Mouse (Mus musculus) limb, embryonic 12.5 days (tissue): ENCODE measurements around the gene Nrxn2. TPM values are rescaled to one million over a fixed set of nuclear protein-coding genes. Genes with fewer than 3 reads are reported as not detected.
A peak's percentile ranks its signal among the peaks of the same experiment; 100 is the strongest.

Source experiments
- ATAC-seq: fragments of 200-750 bp; cut with Nextera tagmentation; 2 replicates; pipeline ENCODE4 v1.8.0; 2017; ENCODE audit warnings: low read depth, moderate TSS enrichment; ENCODE audit not compliant: insufficient number of reproducible peaks, insufficient read depth, low FRiP score, low TSS enrichment
- H3K27ac ChIP-seq: fragments of 300-500 bp; sonication (generic); 2 replicates; pipeline ENCODE4 v1.5.1; 2016; ENCODE audit warnings: mild to moderate bottlenecking, moderate library complexity
- H3K27me3 ChIP-seq: fragments of 300-500 bp; sonication (generic); 2 replicates; pipeline ENCODE4 v1.6.1; 2016; ENCODE audit warnings: mild to moderate bottlenecking, moderate library complexity
- H3K36me3 ChIP-seq: fragments of 300-500 bp; sonication (generic); 2 replicates; pipeline ENCODE4 v1.6.1; 2016; ENCODE audit warnings: mild to moderate bottlenecking, moderate library complexity
- H3K4me1 ChIP-seq: fragments of 300-500 bp; sonication (generic); replicated peaks from 2 replicates; pipeline ENCODE4 v1.6.1; 2016
- H3K4me2 ChIP-seq: fragments of 300-500 bp; sonication (generic); 2 replicates; pipeline ENCODE4 v1.6.1; 2016; ENCODE audit warnings: mild to moderate bottlenecking, moderate library complexity
- H3K4me3 ChIP-seq: fragments of 300-500 bp; sonication (generic); replicated peaks from 2 replicates; pipeline ENCODE4 v1.5.1; 2016; ENCODE audit warnings: mild to moderate bottlenecking
- H3K9ac ChIP-seq: fragments of 300-500 bp; sonication (generic); replicated peaks from 2 replicates; pipeline ENCODE4 v1.6.1; 2016; ENCODE audit warnings: mild to moderate bottlenecking, moderate library complexity
- H3K9me3 ChIP-seq: fragments of 300-500 bp; sonication (generic); 2 replicates; pipeline ENCODE4 v1.6.1; 2016; ENCODE audit warnings: mild to moderate bottlenecking, moderate library complexity
- WGBS: fragments of 180-500 bp; shearing (Covaris S2); methylation state at CpG from one replicate; pipeline ENCODE4 v1.1.7; 2016; 5-methylcytosine and 5-hydroxymethylcytosine counted together
- polyA plus RNA-seq: library from polyadenylated mRNA; unstranded; fragments of >200 nt; fragmentation: Nextera tagmentation; extraction: Ambion mirVana; gene quantifications from 2 replicates; pipeline ENCODE4 v1.2.1, GENCODE M21; 2016

Gene Nrxn2
- polyA plus RNA-seq, 1 experiment from 2014 or later: 2.4 TPM

GRCm38 (mm10) chr19:6546096-6546495 is 127.6 kb downstream of the Nrxn2 start:
- Histone ChIP-seq H3K4me3 (no peak overlapping the region), H3K27ac (no peak overlapping the region), H3K36me3 (no peaks in the 10 kb centered on the region), H3K27me3 (peaks cover 13% of the 10 kb centered on the region), H3K4me1 (no peaks in the 10 kb centered on the region), H3K9me3 (0 out of 2 replicates have a peak, but pooled peaks cover 7% of the 10 kb centered on the region), H3K9ac (no peak overlapping the region), H3K4me2 (no peak overlapping the region)
- ATAC-seq: no peak
- WGBS: 50% methylated on average over 1 of the region's 1 CpGs

- Histone ChIP-seq H3K27me3 (peaks cover 11% of the 10 kb centered on the region), H3K4me2 (no peak overlapping the region), H3K9ac (no peak overlapping the region), H3K27ac (no peak overlapping the region), H3K9me3 (0 out of 2 replicates have a peak, but pooled peaks cover 7% of the 10 kb centered on the region), H3K4me1 (no peaks in the 10 kb centered on the region), H3K4me3 (no peak overlapping the region), H3K36me3 (no peaks in the 10 kb centered on the region)
- ATAC-seq: no peak
- 77% methylated on average over 5 of the region's 5 CpGs for WGBS
Observed at GRCm38 (mm10) chr19:6547801-6548200, 129.3 kb downstream of the Nrxn2 start.

- no peak overlapping the region for H3K4me2 ChIP-seq
- H3K36me3 ChIP-seq: no peaks in the 10 kb centered on the region
- H3K4me1 ChIP-seq: no peaks in the 10 kb centered on the region
- no peak overlapping the region for H3K27ac ChIP-seq
- H3K9ac ChIP-seq: no peak overlapping the region
- 0 out of 2 replicates have a peak, but pooled peaks cover 7% of the 10 kb centered on the region for H3K9me3 ChIP-seq
- no peak for ATAC-seq
- no peak overlapping the region for H3K4me3 ChIP-seq
- H3K27me3 ChIP-seq: peaks cover 5% of the 10 kb centered on the region
- 74% methylated on average over 16 of the region's 16 CpGs for WGBS
Observed at GRCm38 (mm10) chr19:6548431-6549410, 130.2 kb downstream of the Nrxn2 start.

- no peak overlapping the region for H3K4me2 ChIP-seq
- no peak overlapping the region for H3K9ac ChIP-seq
- ATAC-seq: no peak
- H3K36me3 ChIP-seq: no peaks in the 10 kb centered on the region
- no peak overlapping the region for H3K27ac ChIP-seq
- 0 out of 2 replicates have a peak, but pooled peaks cover 4% of the 10 kb centered on the region for H3K4me1 ChIP-seq
- 0 out of 2 replicates have a peak, but pooled peaks cover 7% of the 10 kb centered on the region for H3K9me3 ChIP-seq
- H3K27me3 ChIP-seq: peaks cover 5% of the 10 kb centered on the region
- no peak overlapping the region for H3K4me3 ChIP-seq
- WGBS: 78% methylated on average over 11 of the region's 11 CpGs
Observed at GRCm38 (mm10) chr19:6549566-6549965, 131.0 kb downstream of the Nrxn2 start.

- H3K4me1 ChIP-seq: 0 out of 2 replicates have a peak, but pooled peaks cover 4% of the 10 kb centered on the region
- 64% methylated on average over 4 of the region's 4 CpGs for WGBS
Observed at GRCm38 (mm10) chr19:6551215-6551614, 132.7 kb downstream of the Nrxn2 start.

GRCm38 (mm10) chr19:6552302-6553028 is 133.9 kb downstream of the Nrxn2 start:
- Histone ChIP-seq H3K27ac (no peak overlapping the region), H3K9ac (no peak overlapping the region), H3K4me1 (0 out of 2 replicates have a peak, but pooled peaks cover 4% of the 10 kb centered on the region), H3K4me2 (no peak overlapping the region), H3K9me3 (no peaks in the 10 kb centered on the region), H3K36me3 (no peaks in the 10 kb centered on the region), H3K4me3 (no peak overlapping the region), H3K27me3 (no peaks in the 10 kb centered on the region; the same call in 1 of the 2 replicates)
- 86% methylated on average over 4 of the region's 4 CpGs for WGBS
- 0 out of 2 replicates have a peak, but pooled peaks have one; percentile 20 for ATAC-seq

More at GRCm38 (mm10) chr19:6551215-6551614, 132.7 kb downstream of the Nrxn2 start:
- Histone ChIP-seq H3K4me3 (no peak overlapping the region), H3K27me3 (no peaks in the 10 kb centered on the region; the same call in 1 of the 2 replicates), H3K27ac (no peak overlapping the region), H3K4me2 (no peak overlapping the region), H3K36me3 (no peaks in the 10 kb centered on the region), H3K9ac (no peak overlapping the region), H3K9me3 (no peaks in the 10 kb centered on the region)
- no peak for ATAC-seq

GRCm38 (mm10) chr19:6553174-6553573 is 134.6 kb downstream of the Nrxn2 start:
- H3K4me2 ChIP-seq: no peak overlapping the region
- H3K4me3 ChIP-seq: no peak overlapping the region
- 72% methylated on average over 5 of the region's 5 CpGs for WGBS
- H3K27ac ChIP-seq: no peak overlapping the region
- no peaks in the 10 kb centered on the region for H3K36me3 ChIP-seq
- 0 out of 2 replicates have a peak, but pooled peaks cover 4% of the 10 kb centered on the region for H3K4me1 ChIP-seq
- no peak for ATAC-seq
- H3K27me3 ChIP-seq: no peaks in the 10 kb centered on the region; the same call in 1 of the 2 replicates
- no peaks in the 10 kb centered on the region for H3K9me3 ChIP-seq
- H3K9ac ChIP-seq: no peak overlapping the region

- WGBS: 31% methylated on average over 8 of the region's 8 CpGs
- Histone ChIP-seq H3K27me3 (no peaks in the 10 kb centered on the region; the same call in 1 of the 2 replicates), H3K4me2 (no peak overlapping the region), H3K27ac (0 out of 2 replicates have a peak overlapping the region, but pooled peaks have one; percentile 13), H3K9me3 (no peaks in the 10 kb centered on the region), H3K9ac (no peak overlapping the region), H3K4me1 (0 out of 2 replicates have a peak, but pooled peaks cover 4% of the 10 kb centered on the region), H3K36me3 (no peaks in the 10 kb centered on the region), H3K4me3 (no peak overlapping the region)
- ATAC-seq: no peak
Observed at GRCm38 (mm10) chr19:6553819-6554582, 135.5 kb downstream of the Nrxn2 start.

- Histone ChIP-seq H3K27ac (no peak overlapping the region), H3K4me3 (no peak overlapping the region), H3K4me2 (no peak overlapping the region)
Observed at GRCm38 (mm10) chr19:6559576-6559975, 141.0 kb downstream of the Nrxn2 start.

GRCm38 (mm10) chr19:6560246-6560815 is 141.8 kb downstream of the Nrxn2 start:
- Histone ChIP-seq H3K4me3 (no peak overlapping the region), H3K9me3 (no peaks in the 10 kb centered on the region), H3K9ac (no peak overlapping the region), H3K27ac (0 out of 2 replicates have a peak overlapping the region, but pooled peaks have one; percentile 59), H3K36me3 (no peaks in the 10 kb centered on the region), H3K27me3 (no peaks in the 10 kb centered on the region), H3K4me1 (no peaks in the 10 kb centered on the region), H3K4me2 (no peak overlapping the region)
- ATAC-seq: no peak
- 50% methylated on average over 7 of the region's 7 CpGs for WGBS

More at GRCm38 (mm10) chr19:6559576-6559975, 141.0 kb downstream of the Nrxn2 start:
- ATAC-seq: no peak
- Histone ChIP-seq H3K9ac (no peak overlapping the region), H3K27me3 (no peaks in the 10 kb centered on the region), H3K9me3 (no peaks in the 10 kb centered on the region), H3K4me1 (no peaks in the 10 kb centered on the region), H3K36me3 (no peaks in the 10 kb centered on the region)
- WGBS: 53% methylated on average over 4 of the region's 4 CpGs
